Mouse (Mus musculus): ENCODE measurements at regions not wholly inside any gene's neighbourhood (a gene's known extent, or its start where the extent isn't known, plus 50 kb on each side); places are given as distances from the start of the nearest gene placed in this dataset.

GRCm38 (mm10) chr11:112839721-112840494 is 57.9 kb downstream of the Sox9 start:
- WGBS: 15% methylated on average over 10 of the region's 10 CpGs
- DNase-seq (ENCODE audit: low spot score): no peak
- no peak overlapping the region for H3K27ac ChIP-seq

GRCm38 (mm10) chr11:112840495-112840828 is 58.4 kb downstream of the Sox9 start:
- no peaks in the 10 kb centered on the region for H3K9me3 ChIP-seq (replicated peaks)
- DNase-seq (ENCODE audit: low spot score): no peak
- H3K27ac ChIP-seq: no peak overlapping the region
- H3K4me1 ChIP-seq: peaks cover 17% of the 10 kb centered on the region
- peaks cover 14% of the 10 kb centered on the region; the same call in 1 of the 2 replicates for H3K27me3 ChIP-seq (ENCODE audit: low read depth, poor library complexity, severe bottlenecking)
- 0 out of 2 replicates have a peak overlapping the region, but pooled peaks have one; percentile 13 for H3K4me3 ChIP-seq
- H3K36me3 ChIP-seq: no peaks in the 10 kb centered on the region
- WGBS: 10% methylated on average over 10 of the region's 10 CpGs

More at GRCm38 (mm10) chr11:112839721-112840494, 57.9 kb downstream of the Sox9 start:
- Histone ChIP-seq H3K4me3 (0 out of 2 replicates have a peak overlapping the region, but pooled peaks have one; percentile 13), H3K27me3 (ENCODE audit: low read depth, poor library complexity, severe bottlenecking) (peaks cover 14% of the 10 kb centered on the region; the same call in 1 of the 2 replicates), H3K4me1 (peaks cover 22% of the 10 kb centered on the region), H3K9me3 (replicated peaks) (no peaks in the 10 kb centered on the region), H3K36me3 (no peaks in the 10 kb centered on the region)

- no peak overlapping the region for H3K27ac ChIP-seq
- whole genome bisulfite sequencing: 82% methylated on average over 8 of the region's 8 CpGs
- DNase-seq (ENCODE audit: low spot score): no peak
Measured at GRCm38 (mm10) chr11:112844258-112844901, 62.4 kb downstream of the Sox9 start.

GRCm38 (mm10) chr11:112847146-112847545 is 65.1 kb downstream of the Sox9 start:
- Histone ChIP-seq H3K27ac (no peak overlapping the region), H3K36me3 (no peaks in the 10 kb centered on the region), H3K9me3 (replicated peaks) (no peaks in the 10 kb centered on the region), H3K4me1 (peaks cover 5% of the 10 kb centered on the region; the same call in 1 of the 2 replicates), H3K4me3 (no peak overlapping the region), H3K27me3 (ENCODE audit: low read depth, poor library complexity, severe bottlenecking) (peaks cover 3% of the 10 kb centered on the region; the same call in 1 of the 2 replicates)
- WGBS: 89% methylated on average over 2 of the region's 2 CpGs
- DNase-seq (ENCODE audit: low spot score): no peak

More at GRCm38 (mm10) chr11:112844258-112844901, 62.4 kb downstream of the Sox9 start:
- Histone ChIP-seq H3K9me3 (replicated peaks) (no peaks in the 10 kb centered on the region), H3K4me1 (peaks cover 9% of the 10 kb centered on the region), H3K4me3 (no peak overlapping the region), H3K36me3 (no peaks in the 10 kb centered on the region), H3K27me3 (ENCODE audit: low read depth, poor library complexity, severe bottlenecking) (peaks cover 14% of the 10 kb centered on the region; the same call in 1 of the 2 replicates)

GRCm38 (mm10) chr11:112847851-112848250 is 65.8 kb downstream of the Sox9 start:
- Histone ChIP-seq H3K36me3 (no peaks in the 10 kb centered on the region), H3K27ac (no peak overlapping the region), H3K9me3 (replicated peaks) (no peaks in the 10 kb centered on the region), H3K27me3 (ENCODE audit: low read depth, poor library complexity, severe bottlenecking) (no peaks in the 10 kb centered on the region), H3K4me3 (no peak overlapping the region), H3K4me1 (peaks cover 5% of the 10 kb centered on the region; the same call in 1 of the 2 replicates)
- WGBS: 90% methylated on average over 3 of the region's 3 CpGs
- no peak for DNase-seq (ENCODE audit: low spot score)

- peaks cover 8% of the 10 kb centered on the region; the same call in 1 of the 2 replicates for H3K4me1 ChIP-seq
- DNase-seq (ENCODE audit: low spot score): no peak
Measured at GRCm38 (mm10) chr11:112849974-112850373, 68.0 kb downstream of the Sox9 start.

GRCm38 (mm10) chr11:112850532-112851272 is 68.7 kb downstream of the Sox9 start:
- DNase-seq (ENCODE audit: low spot score): no peak
- Histone ChIP-seq H3K4me3 (no peak overlapping the region), H3K4me1 (peaks cover 8% of the 10 kb centered on the region; the same call in 1 of the 2 replicates), H3K27ac (no peak overlapping the region), H3K36me3 (no peaks in the 10 kb centered on the region), H3K27me3 (ENCODE audit: low read depth, poor library complexity, severe bottlenecking) (peaks cover 5% of the 10 kb centered on the region; the same call in 1 of the 2 replicates), H3K9me3 (replicated peaks) (no peaks in the 10 kb centered on the region)
- WGBS: 88% methylated on average over 13 of the region's 13 CpGs

More at GRCm38 (mm10) chr11:112849974-112850373, 68.0 kb downstream of the Sox9 start:
- 80% methylated on average over 5 of the region's 5 CpGs for WGBS
- Histone ChIP-seq H3K4me3 (no peak overlapping the region), H3K27ac (no peak overlapping the region), H3K36me3 (no peaks in the 10 kb centered on the region), H3K9me3 (replicated peaks) (no peaks in the 10 kb centered on the region), H3K27me3 (ENCODE audit: low read depth, poor library complexity, severe bottlenecking) (peaks cover 5% of the 10 kb centered on the region; the same call in 1 of the 2 replicates)

GRCm38 (mm10) chr11:112851321-112851720 is 69.3 kb downstream of the Sox9 start:
- 83% methylated on average over 9 of the region's 9 CpGs for WGBS
- Histone ChIP-seq H3K4me1 (peaks cover 8% of the 10 kb centered on the region; the same call in 1 of the 2 replicates), H3K27ac (no peak overlapping the region), H3K27me3 (ENCODE audit: low read depth, poor library complexity, severe bottlenecking) (peaks cover 5% of the 10 kb centered on the region; the same call in 1 of the 2 replicates), H3K9me3 (replicated peaks) (no peaks in the 10 kb centered on the region), H3K4me3 (no peak overlapping the region), H3K36me3 (no peaks in the 10 kb centered on the region)
- no peak for DNase-seq (ENCODE audit: low spot score)

GRCm38 (mm10) chr11:112855975-112856374 is 74.0 kb downstream of the Sox9 start:
- no peak overlapping the region for H3K4me3 ChIP-seq
- H3K27ac ChIP-seq: no peak overlapping the region
- no peaks in the 10 kb centered on the region for H3K36me3 ChIP-seq
- H3K9me3 ChIP-seq (replicated peaks): no peaks in the 10 kb centered on the region
- no peak for DNase-seq (ENCODE audit: low spot score)
- WGBS: 82% methylated on average over 5 of the region's 5 CpGs
- H3K27me3 ChIP-seq (ENCODE audit: low read depth, poor library complexity, severe bottlenecking): peaks cover 7% of the 10 kb centered on the region; the same call in 1 of the 2 replicates
- H3K4me1 ChIP-seq: peaks cover 10% of the 10 kb centered on the region

- H3K4me3 ChIP-seq: no peak overlapping the region
- no peaks in the 10 kb centered on the region for H3K9me3 ChIP-seq (replicated peaks)
- no peak overlapping the region for H3K27ac ChIP-seq
- peaks cover 12% of the 10 kb centered on the region for H3K4me1 ChIP-seq
- H3K27me3 ChIP-seq (ENCODE audit: low read depth, poor library complexity, severe bottlenecking): peaks cover 18% of the 10 kb centered on the region
- H3K36me3 ChIP-seq: no peaks in the 10 kb centered on the region
- WGBS: 92% methylated on average over 7 of the region's 7 CpGs
- DNase-seq (ENCODE audit: low spot score): no peak
Measured at GRCm38 (mm10) chr11:112859309-112859708, 77.3 kb downstream of the Sox9 start.

GRCm38 (mm10) chr11:112860797-112861196 is 78.8 kb downstream of the Sox9 start:
- Histone ChIP-seq H3K9me3 (replicated peaks) (no peaks in the 10 kb centered on the region), H3K27me3 (ENCODE audit: low read depth, poor library complexity, severe bottlenecking) (peaks cover 16% of the 10 kb centered on the region), H3K4me3 (no peak overlapping the region), H3K4me1 (peaks cover 12% of the 10 kb centered on the region), H3K27ac (peak overlapping the region; percentile 59), H3K36me3 (no peaks in the 10 kb centered on the region)
- 34% methylated on average over 11 of the region's 11 CpGs for WGBS
- no peak for DNase-seq (ENCODE audit: low spot score)

- Histone ChIP-seq H3K27ac (peak overlapping the region; percentile 59), H3K4me1 (peaks cover 12% of the 10 kb centered on the region), H3K36me3 (no peaks in the 10 kb centered on the region), H3K4me3 (no peak overlapping the region), H3K27me3 (ENCODE audit: low read depth, poor library complexity, severe bottlenecking) (peaks cover 16% of the 10 kb centered on the region), H3K9me3 (replicated peaks) (no peaks in the 10 kb centered on the region)
- WGBS: 84% methylated on average over 5 of the region's 5 CpGs
- DNase-seq (ENCODE audit: low spot score): no peak
Measured at GRCm38 (mm10) chr11:112861233-112861632, 79.2 kb downstream of the Sox9 start.

All from limb, embryonic 10.5 days (tissue).